Mouse (Mus musculus): ENCODE data around the gene Cybb. TPM values are rescaled to one million over a fixed set of nuclear protein-coding genes. Genes with fewer than 3 reads are reported as not detected.

Cybb gene
- total and polyA plus RNA-seq, 3 experiments, result 46.3 to 126 (median 111) TPM

DNA sequence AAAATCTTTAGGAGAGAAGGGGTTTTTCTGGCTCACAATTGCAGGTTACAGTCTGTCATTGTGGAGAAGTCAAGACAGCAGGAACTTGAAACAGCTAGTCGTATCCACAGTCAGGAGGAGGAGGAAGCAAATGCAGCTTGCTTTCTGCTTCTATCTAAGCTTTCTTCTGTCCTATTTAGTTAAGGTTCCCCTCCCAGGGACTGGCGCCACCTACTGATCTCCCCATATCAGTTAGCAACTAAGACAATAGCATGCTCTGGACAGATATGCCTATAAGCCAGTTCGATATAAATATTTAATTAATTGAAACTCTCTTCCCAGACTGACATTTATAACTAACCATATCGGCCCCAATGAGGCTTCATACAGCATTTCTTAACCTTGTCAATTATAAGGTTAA, 46.5 kb downstream of the Cybb start:
- peak overlapping the region; percentile 73 for H3K27ac ChIP-seq (ENCODE audit: insufficient read depth, low read depth)
- H3K27me3 ChIP-seq (replicated peaks), result no peaks in the 10 kb centered on the region
- H3K79me2 ChIP-seq (replicated peaks; ENCODE audit: control insufficient read depth, extremely low read depth, insufficient read depth, poor library complexity, severe bottlenecking), result no peaks in the 10 kb centered on the region
- H3K4me3 ChIP-seq (replicated peaks in 1 of 3; ENCODE audit: low read depth in 2 of 3, low read length in 2 of 3, poor library complexity in 1 of 3), result no peak overlapping the region
- H3K9me3 ChIP-seq (replicated peaks; ENCODE audit: low read length), result no peaks in the 10 kb centered on the region
- TF ChIP-seq MAX (IDR thresholded peaks at IDR 0.05; ENCODE audit: low read length) (no peak), POLR2A (IDR thresholded peaks at IDR 0.05; ENCODE audit: low read depth, low read length) (no peak), SMC3 (IDR thresholded peaks at IDR 0.05; ENCODE audit: low read depth, low read length) (peak; percentile 45), RAD21 (IDR thresholded peaks at IDR 0.05; ENCODE audit: low read depth, low read length) (peak; percentile 33), CTCF (conservative IDR thresholded peaks at IDR 0.05 in 1 of 2, IDR thresholded peaks at IDR 0.05 in 1 of 2; ENCODE audit: low read depth in 2 of 2, low read length in 2 of 2) (peak in 1 of 2 experiments; percentile 58; a peak in 2 of 4 replicates)
- no peak overlapping the region for H3K9ac ChIP-seq (ENCODE audit: insufficient read depth, low read depth)
- dilution Hi-C loops (cut with MboI; ENCODE audit: extremely low pct_ligation_motif_present, extremely low pct_unique_long_range_greater_than_20kb, low sequenced_read_pairs) (no loop called here), in situ Hi-C loops (cut with MboI; ENCODE audit: low pct_ligation_motif_present, low pct_unique_long_range_greater_than_20kb, low sequenced_read_pairs) (no loop called here)
- peaks cover 2 to 18% of the 10 kb centered on the region in 2 experiments; a peak in 3 of 4 replicates for H3K4me1 ChIP-seq (ENCODE audit: control insufficient read depth in 1 of 2, insufficient read depth in 2 of 2)
- H3K4me2 ChIP-seq (ENCODE audit: insufficient read depth, low read depth, poor library complexity, severe bottlenecking), result no peak overlapping the region; the same call in 1 of the 2 replicates
- H3K36me3 ChIP-seq (replicated peaks in 1 of 2; ENCODE audit: control insufficient read depth in 1 of 2, insufficient read depth in 1 of 2, low read length in 1 of 2), result peaks cover 29 to 69% of the 10 kb centered on the region in 2 experiments
- no peak for DNase-seq (ENCODE audit: extremely low read depth)

DNA sequence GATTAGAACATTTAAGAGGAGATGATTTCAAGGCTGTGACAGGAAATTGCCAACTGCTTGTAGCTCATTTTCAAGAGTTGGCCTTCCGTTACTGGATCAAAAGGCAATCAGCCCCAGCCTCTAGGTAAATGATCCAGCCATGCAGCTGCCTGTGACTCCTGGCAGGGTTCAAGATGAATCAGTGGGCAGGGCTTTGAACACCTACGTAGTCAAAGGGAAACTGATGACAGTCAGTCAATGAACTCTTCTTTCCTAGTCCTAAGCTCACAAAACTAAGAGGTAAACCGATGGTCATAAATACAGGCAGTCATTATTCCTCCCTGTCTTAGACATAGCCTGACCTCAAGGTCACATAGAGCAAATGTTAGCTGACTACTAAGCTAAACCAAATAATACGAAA, 47.0 kb downstream of the Cybb start:
- in situ Hi-C loops (cut with MboI; ENCODE audit: low pct_ligation_motif_present, low pct_unique_long_range_greater_than_20kb, low sequenced_read_pairs), result no loop called here
- DNase-seq (ENCODE audit: extremely low read depth), result peak; percentile 52
- dilution Hi-C loops (cut with MboI; ENCODE audit: extremely low pct_ligation_motif_present, extremely low pct_unique_long_range_greater_than_20kb, low sequenced_read_pairs), result no loop called here
- TF ChIP-seq NELFE (IDR thresholded peaks at IDR 0.05; ENCODE audit: low read depth, low read length), result no peak
- no peak for TF ChIP-seq UBTF (IDR thresholded peaks at IDR 0.05; ENCODE audit: low read depth, low read length)
- TF ChIP-seq TCF12 (IDR thresholded peaks at IDR 0.05; ENCODE audit: low read depth, low read length), result 0 out of 2 replicates have a peak, but pooled peaks have one; percentile 14
- no peak for TF ChIP-seq TBP (conservative IDR thresholded peaks at IDR 0.05; ENCODE audit: low read depth, low read length)
- TF ChIP-seq SIN3A (IDR thresholded peaks at IDR 0.05; ENCODE audit: low read length), result 0 out of 2 replicates have a peak, but pooled peaks have one; percentile 27
- no peak for TF ChIP-seq E2F4 (IDR thresholded peaks at IDR 0.05; ENCODE audit: insufficient replicate concordance, low read depth, low read length)
- no peak for TF ChIP-seq NRF1 (IDR thresholded peaks at IDR 0.05; ENCODE audit: low read depth, low read length)
- TF ChIP-seq MAZ (IDR thresholded peaks at IDR 0.05; ENCODE audit: low read depth, low read length), result no peak
- no peak for TF ChIP-seq HCFC1 (IDR thresholded peaks at IDR 0.05; ENCODE audit: low read depth, low read length)
- TF ChIP-seq ELF1 (IDR thresholded peaks at IDR 0.05; ENCODE audit: low read depth, low read length), result no peak
- no peak for TF ChIP-seq CTCF (conservative IDR thresholded peaks at IDR 0.05 in 1 of 2, IDR thresholded peaks at IDR 0.05 in 1 of 2; ENCODE audit: low read depth in 2 of 2, low read length in 2 of 2)
- no peak for TF ChIP-seq ZMIZ1 (IDR thresholded peaks at IDR 0.05; ENCODE audit: low read depth, low read length)
- peak; percentile 64; the same call in 1 of the 2 replicates for TF ChIP-seq IRF4 (IDR thresholded peaks at IDR 0.05; ENCODE audit: low read depth, low read length)
- no peak for TF ChIP-seq KAT2A (IDR thresholded peaks at IDR 0.05; ENCODE audit: insufficient replicate concordance, low read length)
- TF ChIP-seq JUND (conservative IDR thresholded peaks at IDR 0.05; ENCODE audit: low read depth, low read length), result peak; percentile 26; the same call in 1 of the 2 replicates
- TF ChIP-seq ETS1 (conservative IDR thresholded peaks at IDR 0.05; ENCODE audit: low read depth, low read length), result no peak; the same call in 1 of the 2 replicates
- no peak for TF ChIP-seq USF2 (conservative IDR thresholded peaks at IDR 0.05; ENCODE audit: low read depth, low read length)
- TF ChIP-seq CHD2 (IDR thresholded peaks at IDR 0.05; ENCODE audit: low read length), result peak; percentile 25; the same call in 1 of the 2 replicates
- no peak for TF ChIP-seq MEF2A (IDR thresholded peaks at IDR 0.05; ENCODE audit: borderline replicate concordance, low read depth, low read length)
- TF ChIP-seq CHD1 (IDR thresholded peaks at IDR 0.05; ENCODE audit: low read depth, low read length), result no peak
- no peak for TF ChIP-seq SMC3 (IDR thresholded peaks at IDR 0.05; ENCODE audit: low read depth, low read length)
- TF ChIP-seq PAX5 (IDR thresholded peaks at IDR 0.05; ENCODE audit: low read length), result no peak
- peak; percentile 39; the same call in 1 of the 2 replicates for TF ChIP-seq BHLHE40 (IDR thresholded peaks at IDR 0.05; ENCODE audit: low read depth, low read length)
- peak; percentile 61; the same call in 1 of the 2 replicates for TF ChIP-seq EP300 (IDR thresholded peaks at IDR 0.05; ENCODE audit: low read length)
- no peak for TF ChIP-seq MYC (IDR thresholded peaks at IDR 0.05; ENCODE audit: low read depth, low read length)
- TF ChIP-seq RAD21 (IDR thresholded peaks at IDR 0.05; ENCODE audit: low read depth, low read length), result no peak
- TF ChIP-seq POLR2AphosphoS2 (IDR thresholded peaks at IDR 0.05; ENCODE audit: low read depth, low read length), result no peak
- no peak for TF ChIP-seq ZNF384 (IDR thresholded peaks at IDR 0.05; ENCODE audit: low read depth, low read length)
- TF ChIP-seq RCOR1 (conservative IDR thresholded peaks at IDR 0.05; ENCODE audit: low read depth, low read length), result no peak
- no peak for TF ChIP-seq USF1 (IDR thresholded peaks at IDR 0.05; ENCODE audit: low read depth, low read length)
- TF ChIP-seq ZC3H11A (IDR thresholded peaks at IDR 0.05; ENCODE audit: low read depth, low read length), result no peak

More for the DNA sequence above, 47.0 kb downstream of the Cybb start:
- Histone ChIP-seq H3K79me2 (replicated peaks; ENCODE audit: control insufficient read depth, extremely low read depth, insufficient read depth, poor library complexity, severe bottlenecking) (no peaks in the 10 kb centered on the region), H3K9ac (ENCODE audit: insufficient read depth, low read depth) (no peak overlapping the region), H3K4me2 (ENCODE audit: insufficient read depth, low read depth, poor library complexity, severe bottlenecking) (no peak overlapping the region), H3K9me3 (replicated peaks; ENCODE audit: low read length) (no peaks in the 10 kb centered on the region), H3K4me1 (ENCODE audit: control insufficient read depth in 1 of 2, insufficient read depth in 2 of 2) (peaks cover 2 to 18% of the 10 kb centered on the region in 2 experiments; a peak in 3 of 4 replicates), H3K4me3 (replicated peaks in 1 of 3; ENCODE audit: low read depth in 2 of 3, low read length in 2 of 3, poor library complexity in 1 of 3) (no peak overlapping the region), H3K36me3 (replicated peaks in 1 of 2; ENCODE audit: control insufficient read depth in 1 of 2, insufficient read depth in 1 of 2, low read length in 1 of 2) (peaks cover 29 to 74% of the 10 kb centered on the region in 2 experiments), H3K27me3 (replicated peaks) (no peaks in the 10 kb centered on the region), H3K27ac (ENCODE audit: insufficient read depth, low read depth) (peak overlapping the region; percentile 73)

All from CH12.LX (cell line).